Mouse (Mus musculus) intestine, postnatal 0 days (tissue): Measurements from ENCODE around the gene Il4ra. TPM values are rescaled to one million over a fixed set of nuclear protein-coding genes. Genes with fewer than 3 reads are reported as not detected.

Source experiments
- ATAC-seq: fragments of 200-750 bp; cut with Nextera tagmentation; 2 replicates; pipeline ENCODE4 v1.8.0; 2017; ENCODE audit warnings: mild to moderate bottlenecking, moderate TSS enrichment, moderate library complexity
- H3K27ac ChIP-seq: fragments of 300-500 bp; sonication (generic); 2 replicates; pipeline ENCODE4 v1.5.1; 2014; ENCODE audit warnings: mild to moderate bottlenecking, low read depth, low read length, moderate library complexity
- H3K27me3 ChIP-seq: fragments of 300-500 bp; sonication (generic); replicated peaks from 2 replicates; pipeline ENCODE4 v1.6.1; 2014; ENCODE audit warnings: low read length, mixed read lengths; ENCODE audit not compliant: control insufficient read depth, insufficient read depth
- H3K36me3 ChIP-seq: fragments of 300-500 bp; sonication (generic); 2 replicates; pipeline ENCODE4 v1.6.1; 2014; ENCODE audit warnings: mild to moderate bottlenecking, moderate library complexity; ENCODE audit not compliant: control insufficient read depth, insufficient read depth
- H3K4me1 ChIP-seq: fragments of 300-500 bp; sonication (generic); replicated peaks from 2 replicates; pipeline ENCODE4 v1.6.1; 2014; ENCODE audit warnings: antibody characterized with exemption, low read length, mixed read lengths; ENCODE audit not compliant: control insufficient read depth, insufficient read depth
- H3K4me2 ChIP-seq: fragments of 300-500 bp; sonication (generic); replicated peaks from 2 replicates; pipeline ENCODE4 v1.6.1; 2014; ENCODE audit warnings: low read depth, mild to moderate bottlenecking, moderate library complexity
- H3K4me3 ChIP-seq: fragments of 300-500 bp; sonication (generic); 2 replicates; pipeline ENCODE4 v1.5.1; 2014; ENCODE audit warnings: low read depth, low read length
- H3K9ac ChIP-seq: fragments of 300-500 bp; sonication (generic); 2 replicates; pipeline ENCODE4 v1.6.1; 2014; ENCODE audit warnings: mild to moderate bottlenecking, low read depth, low read length
- H3K9me3 ChIP-seq: fragments of 300-500 bp; sonication (generic); 2 replicates; pipeline ENCODE4 v1.6.1; 2016; ENCODE audit warnings: mixed run types; ENCODE audit not compliant: control insufficient read depth
- CTCF ChIP-seq: sonication (generic); IDR thresholded peaks from 2 replicates; pipeline ENCODE4 v1.5.1; 2016; ENCODE audit warnings: low read depth, mild to moderate bottlenecking, control low read depth, antibody characterized with exemption, moderate library complexity
- WGBS: fragments of 180-500 bp; shearing (Covaris S2); extraction: QIAGEN DNeasy Blood & Tissue Kit; methylation state at CpG from one replicate; pipeline ENCODE4 v1.1.7; 2014; 5-methylcytosine and 5-hydroxymethylcytosine counted together
- polyA plus RNA-seq: library from polyadenylated mRNA; unstranded; fragments of >200 nt; fragmentation: Nextera tagmentation; extraction: Ambion mirVana; gene quantifications from 2 replicates; pipeline ENCODE4 v1.2.1, GENCODE M21; 2015

Gene Il4ra
- polyA plus RNA-seq, 1 experiment from 2014 or later: 32.3 TPM

GRCm38 (mm10) chr7:125573849-125574248 lies 21.9 kb downstream of the Il4ra start:
- 66% methylated on average over 2 of the region's 2 CpGs for WGBS
- H3K27ac ChIP-seq: no peak overlapping the region
- H3K9me3 ChIP-seq: no peaks in the 10 kb centered on the region
- H3K27me3 ChIP-seq: no peaks in the 10 kb centered on the region
- H3K4me1 ChIP-seq: no peaks in the 10 kb centered on the region
- TF ChIP-seq CTCF: no peak
- ATAC-seq: no peak
- H3K9ac ChIP-seq: no peak overlapping the region
- peaks cover 91% of the 10 kb centered on the region for H3K36me3 ChIP-seq
- no peak overlapping the region for H3K4me2 ChIP-seq
- H3K4me3 ChIP-seq: no peak overlapping the region

- H3K4me2 ChIP-seq: no peak overlapping the region
- ATAC-seq: no peak
- H3K9ac ChIP-seq: no peak overlapping the region
- H3K9me3 ChIP-seq: no peaks in the 10 kb centered on the region
- H3K27me3 ChIP-seq: no peaks in the 10 kb centered on the region
- WGBS: 86% methylated on average over 3 of the region's 3 CpGs
- no peak overlapping the region for H3K27ac ChIP-seq
- peaks cover 81% of the 10 kb centered on the region for H3K36me3 ChIP-seq
- TF ChIP-seq CTCF: no peak
- no peak overlapping the region for H3K4me3 ChIP-seq
- no peaks in the 10 kb centered on the region for H3K4me1 ChIP-seq
Observed at GRCm38 (mm10) chr7:125574832-125575231, 22.9 kb downstream of the Il4ra start.

GRCm38 (mm10) chr7:125575738-125576540 lies 24.0 kb downstream of the Il4ra start:
- no peak overlapping the region for H3K9ac ChIP-seq
- no peak overlapping the region for H3K4me3 ChIP-seq
- no peak for ATAC-seq
- no peaks in the 10 kb centered on the region for H3K9me3 ChIP-seq
- H3K36me3 ChIP-seq: peaks cover 70% of the 10 kb centered on the region
- H3K27ac ChIP-seq: no peak overlapping the region
- H3K4me2 ChIP-seq: no peak overlapping the region
- no peaks in the 10 kb centered on the region for H3K27me3 ChIP-seq
- 82% methylated on average over 16 of the region's 16 CpGs for WGBS
- TF ChIP-seq CTCF: no peak
- no peaks in the 10 kb centered on the region for H3K4me1 ChIP-seq

- no peak for ATAC-seq
- Histone ChIP-seq H3K4me2 (no peak overlapping the region), H3K9ac (no peak overlapping the region), H3K4me3 (no peak overlapping the region), H3K27ac (peak overlapping the region; percentile 46; the same call in 1 of the 2 replicates), H3K36me3 (peaks cover 60% of the 10 kb centered on the region), H3K27me3 (no peaks in the 10 kb centered on the region), H3K4me1 (no peaks in the 10 kb centered on the region), H3K9me3 (no peaks in the 10 kb centered on the region)
- no peak for TF ChIP-seq CTCF
- WGBS: 59% methylated on average over 7 of the region's 7 CpGs
Observed at GRCm38 (mm10) chr7:125576982-125577381, 25.1 kb downstream of the Il4ra start.

- no peak overlapping the region for H3K4me2 ChIP-seq
- H3K4me1 ChIP-seq: no peaks in the 10 kb centered on the region
- WGBS: 61% methylated on average over 11 of the region's 11 CpGs
- H3K4me3 ChIP-seq: no peak overlapping the region
- no peak overlapping the region for H3K9ac ChIP-seq
- no peaks in the 10 kb centered on the region for H3K9me3 ChIP-seq
- H3K27me3 ChIP-seq: no peaks in the 10 kb centered on the region
- no peak for TF ChIP-seq CTCF
- no peak for ATAC-seq
- peaks cover 54% of the 10 kb centered on the region for H3K36me3 ChIP-seq
- H3K27ac ChIP-seq: 0 out of 2 replicates have a peak overlapping the region, but pooled peaks have one; percentile 46
Observed at GRCm38 (mm10) chr7:125577486-125578088, 25.7 kb downstream of the Il4ra start.

GRCm38 (mm10) chr7:125578106-125578505 lies 26.2 kb downstream of the Il4ra start:
- H3K4me1 ChIP-seq: no peaks in the 10 kb centered on the region
- no peak overlapping the region for H3K9ac ChIP-seq
- TF ChIP-seq CTCF: no peak
- H3K4me3 ChIP-seq: no peak overlapping the region
- ATAC-seq: no peak
- H3K27ac ChIP-seq: no peak overlapping the region
- H3K36me3 ChIP-seq: peaks cover 48% of the 10 kb centered on the region
- H3K27me3 ChIP-seq: no peaks in the 10 kb centered on the region
- no peak overlapping the region for H3K4me2 ChIP-seq
- 68% methylated on average over 3 of the region's 3 CpGs for WGBS
- H3K9me3 ChIP-seq: no peaks in the 10 kb centered on the region
